Mouse (Mus musculus) stomach, embryonic 14.5 days (tissue): ENCODE measurements around the gene Gls2. TPM values are rescaled to one million over a fixed set of nuclear protein-coding genes. Genes with fewer than 3 reads are reported as not detected.

Experiments used
- polyA plus RNA-seq: library from polyadenylated mRNA; unstranded; fragments of >200 nt; fragmentation: Nextera tagmentation; extraction: Ambion mirVana; gene quantifications from 2 replicates; pipeline ENCODE4 v1.2.1, GENCODE M21; 2014

The Gls2 gene
- polyA plus RNA-seq, 1 experiment from 2014 or later: 0.84 TPM

Other genes with a start within 250 kb of the Gls2 start
- gene Hsd17b6, start 186.8 kb upstream of the Gls2 start, polyA plus RNA-seq: not detected in 2 replicates
- gene Prim1, start 179.3 kb upstream of the Gls2 start, polyA plus RNA-seq: 82.3 and 82.5 TPM in 2 replicates
- gene Naca, start 158.9 kb upstream of the Gls2 start, polyA plus RNA-seq: 899 and 913 TPM in 2 replicates
- 474 and 487 TPM in 2 replicates for gene Ptges3, start 135.5 kb upstream of the Gls2 start, polyA plus RNA-seq
- gene Atp5b, start 111.2 kb upstream of the Gls2 start, polyA plus RNA-seq: 2,052 and 2,172 TPM in 2 replicates
- gene Baz2a, start 102.9 kb upstream of the Gls2 start, polyA plus RNA-seq: 28.1 and 28.2 TPM in 2 replicates
- gene Rbms2, start 14.2 kb upstream of the Gls2 start, polyA plus RNA-seq: 29.5 and 35.6 TPM in 2 replicates
- 33.5 and 33.7 TPM in 2 replicates for gene Spryd4, start 17.4 kb downstream of the Gls2 start, polyA plus RNA-seq
- gene Mip, start 31.4 kb downstream of the Gls2 start, polyA plus RNA-seq: 0.11 TPM in 1 of 2 replicates, not detected in the other
- 47.2 and 48.0 TPM in 2 replicates for gene Timeless, start 37.6 kb downstream of the Gls2 start, polyA plus RNA-seq
- 0.27 TPM in 1 of 2 replicates, not detected in the other for gene Apon, start 59.6 kb downstream of the Gls2 start, polyA plus RNA-seq
- not detected in 2 replicates for gene Apof, start 74.2 kb downstream of the Gls2 start, polyA plus RNA-seq
- 12.2 and 13.0 TPM in 2 replicates for gene Stat2, start 76.1 kb downstream of the Gls2 start, polyA plus RNA-seq
- gene Il23a, start 104.3 kb downstream of the Gls2 start, polyA plus RNA-seq: 0.36 and 0.43 TPM in 2 replicates
- gene Pan2, start 108.9 kb downstream of the Gls2 start, polyA plus RNA-seq: 32.9 and 34.8 TPM in 2 replicates
- gene Cnpy2, start 128.0 kb downstream of the Gls2 start, polyA plus RNA-seq: 328 and 342 TPM in 2 replicates
- gene Cs, start 143.3 kb downstream of the Gls2 start, polyA plus RNA-seq: 211 and 214 TPM in 2 replicates
- gene Coq10a, start 174.5 kb downstream of the Gls2 start, polyA plus RNA-seq: 12.9 and 13.0 TPM in 2 replicates
- 16.7 and 17.8 TPM in 2 replicates for gene Ankrd52, start 182.7 kb downstream of the Gls2 start, polyA plus RNA-seq
- gene Slc39a5, start 206.8 kb downstream of the Gls2 start, polyA plus RNA-seq: 3.4 and 3.7 TPM in 2 replicates
- gene Nabp2, start 217.0 kb downstream of the Gls2 start, polyA plus RNA-seq: 76.6 and 86.7 TPM in 2 replicates
- gene Rnf41, start 217.2 kb downstream of the Gls2 start, polyA plus RNA-seq: 31.9 and 34.6 TPM in 2 replicates